Mouse (Mus musculus) ES-CJ7 (cell line): ENCODE measurements around the gene Lgals9.

ENCODE experiments used
- DNase-seq: peaks from one replicate; pipeline ENCODE4 v3.0.0; 2011; ENCODE audit warnings: low read depth, low spot score

Lgals9 gene

DNA sequence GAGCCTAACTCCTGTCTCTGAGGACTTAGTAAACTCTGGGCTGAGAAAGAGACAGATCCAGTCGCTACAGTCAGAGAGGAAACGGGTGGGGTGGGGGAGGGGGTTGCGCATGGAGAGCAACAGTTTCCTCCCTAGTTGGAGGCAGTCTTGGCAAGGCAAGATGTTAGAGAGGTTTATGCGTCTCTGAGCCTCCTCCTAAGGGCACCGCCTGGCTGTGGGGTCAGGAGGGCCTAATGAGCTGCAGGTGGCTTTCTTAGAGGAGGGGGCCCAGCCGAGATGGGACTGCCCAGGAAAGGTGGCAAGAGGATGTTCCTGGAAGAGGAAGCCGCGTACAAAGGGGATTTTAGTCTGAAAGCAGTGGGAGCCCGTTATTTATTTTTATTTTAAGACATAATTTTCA, 60.6 kb downstream of the Lgals9 start:
- peak; percentile 36 for DNase-seq

- DNase-seq = peak; percentile 63
These were observed 61.9 kb downstream of the Lgals9 start for GRCm38 (mm10) chr11:78922678-78923407.

DNA sequence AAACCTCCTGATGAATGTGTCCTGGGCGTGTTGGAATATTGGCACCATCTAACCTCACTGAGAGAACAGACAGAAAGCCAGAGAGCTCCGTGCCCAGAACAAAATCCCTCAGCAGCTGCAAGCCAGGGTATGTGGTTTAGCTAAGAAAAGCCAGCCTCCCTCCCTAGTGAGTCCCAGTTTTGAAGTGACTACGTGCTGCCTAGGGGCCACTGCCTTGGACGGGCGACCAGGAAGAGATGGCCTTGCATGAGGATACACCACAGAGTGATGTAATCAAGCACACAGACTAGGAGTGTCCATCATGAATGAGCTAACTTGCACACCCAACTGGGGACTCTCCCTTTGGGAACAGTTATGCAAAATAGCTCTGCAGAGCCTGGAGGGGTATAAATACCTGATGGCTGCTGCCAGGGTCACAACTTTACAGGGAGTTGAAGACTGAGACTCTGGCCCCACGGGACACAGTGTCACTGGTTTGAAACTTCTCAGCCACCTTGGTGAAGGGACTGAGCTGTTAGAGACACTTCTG, 64.3 kb downstream of the Lgals9 start, which contains the start of gene Nos2:
Nos2 (plus strand) TSS at position 377 of the 529 bp plus-strand sequence.
- DNase-seq = no peak

- DNase-seq = no peak
These were observed 65.0 kb downstream of the Lgals9 start for GRCm38 (mm10) chr11:78919745-78920144.

GRCm38 (mm10) chr11:78916410-78916809, 68.3 kb downstream of the Lgals9 start:
- DNase-seq = no peak

DNA sequence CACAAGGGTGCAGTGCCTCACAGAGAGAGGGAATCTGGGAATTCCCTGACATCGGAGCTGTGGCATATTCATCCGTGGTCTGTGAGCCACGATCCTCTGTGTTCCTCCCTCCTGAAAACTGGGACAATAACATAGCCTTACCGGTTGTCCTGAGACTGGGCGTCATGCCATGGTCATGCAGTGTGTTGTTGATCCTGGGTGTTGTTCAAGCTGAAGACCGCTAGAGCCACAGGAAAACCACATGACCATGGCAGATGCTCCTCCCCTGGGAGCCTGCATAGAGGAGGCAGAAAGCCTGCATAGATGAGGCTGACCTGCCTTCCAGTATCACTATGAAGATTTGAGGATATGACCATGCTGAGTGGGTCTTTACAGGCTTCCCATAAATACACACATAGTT, 69.3 kb downstream of the Lgals9 start:
- DNase-seq = no peak
